In genomic region chr5:140814403-140814802, GRCm38 (mm10) we compare ENCODE assay signal across 16 mouse cellular contexts. TPM values are rescaled to one million over a fixed set of nuclear protein-coding genes. Genes with fewer than 3 reads are reported as not detected.
A peak's percentile ranks its signal among the peaks of the same experiment; 100 is the strongest.
DNase-seq lines count a peak whose midpoint lies in the region; ATAC-seq and TF ChIP-seq lines count a peak whose summit lies in the region.
"Had no signal": no experiment of that assay in that cellular context is flagged by ENCODE, and none has a peak within 500 bp of the region (broad histone marks: within the 10 kb centered on the region; RNA-seq: fewer than 3 reads in every experiment).

No protein-coding gene starts in this region.

- no peak overlapping the region for H3K9ac ChIP-seq in hindbrain, postnatal 0 days (replicated peaks; ENCODE audit: low read length)
- no peak overlapping the region for H3K9ac ChIP-seq in hindbrain, embryonic 13.5 days
- H3K9ac ChIP-seq in liver, embryonic 13.5 days = peak overlapping the region; percentile 4; the same call in 1 of the 2 replicates

- H3K27ac ChIP-seq in hindbrain, postnatal 0 days = peak overlapping the region; percentile 62; the same call in 1 of the 2 replicates
- no peak overlapping the region for H3K27ac ChIP-seq in hindbrain, embryonic 13.5 days
- H3K27ac ChIP-seq in thymus, adult 2 months (ENCODE audit: control insufficient read depth, insufficient read depth, low read length) = 0 out of 2 replicates have a peak overlapping the region, but pooled peaks have one; percentile 20
- H3K27ac ChIP-seq in liver, embryonic 13.5 days = peak overlapping the region; percentile 60; the same call in 1 of the 2 replicates

- H3K9me3 ChIP-seq in hindbrain, postnatal 0 days (ENCODE audit: low read length) = no peaks in the 10 kb centered on the region
- no peaks in the 10 kb centered on the region for H3K9me3 ChIP-seq in hindbrain, embryonic 13.5 days
- H3K9me3 ChIP-seq in liver, embryonic 13.5 days (replicated peaks) = no peaks in the 10 kb centered on the region

- no peak overlapping the region for H3K4me3 ChIP-seq in hindbrain, postnatal 0 days (ENCODE audit: low read length)
- no peak overlapping the region for H3K4me3 ChIP-seq in hindbrain, embryonic 13.5 days
- H3K4me3 ChIP-seq in thymus, adult 2 months (ENCODE audit: control insufficient read depth, insufficient read depth, low read length) = no peak overlapping the region
- no peak overlapping the region for H3K4me3 ChIP-seq in liver, embryonic 13.5 days (replicated peaks)
- H3K4me3 ChIP-seq: erythroblast, embryonic 14.5 days had no signal

- WGBS in hindbrain, postnatal 0 days = 58% methylated on average over 5 of the region's 5 CpGs
- WGBS in hindbrain, embryonic 13.5 days = 60% methylated on average over 5 of the region's 5 CpGs
- WGBS in thymus, adult 2 months = 76% methylated on average over 5 of the region's 5 CpGs
- WGBS in liver, embryonic 13.5 days (ENCODE audit: insufficient replicate concordance) = 30% methylated on average over 5 of the region's 5 CpGs

- TF ChIP-seq POLR2A in thymus, adult 2 months (IDR thresholded peaks at IDR 0.05; ENCODE audit: control insufficient read depth, extremely low read depth, insufficient read depth, low read length, poor library complexity) = no peak

- no peak for ATAC-seq in hindbrain, postnatal 0 days
- ATAC-seq in hindbrain, embryonic 13.5 days (ENCODE audit: low FRiP score) = no peak
- ATAC-seq in liver, embryonic 13.5 days (ENCODE audit: low read depth) = no peak
- ATAC-seq in megakaryocyte-erythroid progenitor cell, adult 5-6 weeks (replicated peaks; ENCODE audit: low FRiP score, low TSS enrichment, poor library complexity, severe bottlenecking) = no peak
- no peak for ATAC-seq in erythroid progenitor cell, adult 5-6 weeks (replicated peaks; ENCODE audit: low FRiP score, poor library complexity, severe bottlenecking)

- H3K4me1 ChIP-seq in hindbrain, postnatal 0 days (ENCODE audit: insufficient read depth, low read length) = peaks cover 34% of the 10 kb centered on the region
- peaks cover 72% of the 10 kb centered on the region for H3K4me1 ChIP-seq in hindbrain, embryonic 13.5 days (replicated peaks)
- H3K4me1 ChIP-seq in thymus, adult 2 months (replicated peaks; ENCODE audit: control insufficient read depth, insufficient read depth, low read length) = peaks cover 14% of the 10 kb centered on the region
- peaks cover 94% of the 10 kb centered on the region for H3K4me1 ChIP-seq in liver, embryonic 13.5 days (replicated peaks)

- DNase-seq in hindbrain, postnatal 0 days (ENCODE audit: low spot score) = no peak
- DNase-seq in thymus, adult 2 months = no peak
- DNase-seq in thymus, postnatal 4 days = no peak
- no peak for DNase-seq in liver, embryonic 13.5 days
- DNase-seq in cerebellum, adult 18-20 months = no peak
- DNase-seq: cerebellum, adult 8-10 months; embryo, embryonic 11 days; heart, postnatal 14 days; kidney, postnatal 14 days; left cerebral cortex, postnatal 4 days; lung, adult 2 months; right cerebral cortex, postnatal 25 days had no signal

- H3K27me3 ChIP-seq in hindbrain, postnatal 0 days (ENCODE audit: insufficient read depth, low read length) = no peaks in the 10 kb centered on the region
- no peaks in the 10 kb centered on the region for H3K27me3 ChIP-seq in hindbrain, embryonic 13.5 days
- H3K27me3 ChIP-seq in thymus, adult 2 months (ENCODE audit: control insufficient read depth, insufficient read depth, low read length) = no peaks in the 10 kb centered on the region
- no peaks in the 10 kb centered on the region for H3K27me3 ChIP-seq in liver, embryonic 13.5 days

- H3K36me3 ChIP-seq in hindbrain, postnatal 0 days (ENCODE audit: insufficient read depth, low read length) = no peaks in the 10 kb centered on the region
- H3K36me3 ChIP-seq in hindbrain, embryonic 13.5 days = no peaks in the 10 kb centered on the region
- no peaks in the 10 kb centered on the region for H3K36me3 ChIP-seq in thymus, adult 2 months (ENCODE audit: control insufficient read depth, insufficient read depth, low read length)
- no peaks in the 10 kb centered on the region for H3K36me3 ChIP-seq in liver, embryonic 13.5 days

- no peak overlapping the region for H3K4me2 ChIP-seq in hindbrain, postnatal 0 days (ENCODE audit: low read depth, low read length)
- no peak overlapping the region for H3K4me2 ChIP-seq in hindbrain, embryonic 13.5 days
- no peak overlapping the region for H3K4me2 ChIP-seq in liver, embryonic 13.5 days

- TF ChIP-seq CTCF in hindbrain, postnatal 0 days (IDR thresholded peaks at IDR 0.05; ENCODE audit: low read depth) = no peak
- TF ChIP-seq CTCF in thymus, adult 2 months (IDR thresholded peaks at IDR 0.05; ENCODE audit: borderline replicate concordance, control insufficient read depth, extremely low read depth, insufficient read depth, low read length, poor library complexity) = no peak

RNA-seq across cellular contexts. Expression of gene Gna12, which starts 15.8 kb away (rescaled TPM):
- total RNA-seq in hindbrain, postnatal 0 days (2014; rRNA removed) = 201 and 208 TPM in 2 replicates
- 32.8 and 35.9 TPM in 2 replicates for polyA plus RNA-seq in hindbrain, postnatal 0 days (2015; fragmentation: Nextera tagmentation; extraction: Ambion mirVana)
- polyA plus RNA-seq in hindbrain, embryonic 13.5 days (2015; fragmentation: Nextera tagmentation; extraction: Ambion mirVana) = 11.9 and 12.1 TPM in 2 replicates
- 68.1 and 69.0 TPM in 2 replicates for polyA plus RNA-seq in thymus, adult 2 months (2012; rRNA removed)
- polyA plus RNA-seq in liver, embryonic 13.5 days (2015; fragmentation: Nextera tagmentation; extraction: Ambion mirVana) = 5.3 and 7.0 TPM in 2 replicates
- 54.8 and 74.3 TPM in 2 replicates for total RNA-seq in megakaryocyte-erythroid progenitor cell, adult 5-6 weeks (2014; fragmentation: Nextera tagmentation)
- total RNA-seq in megakaryocyte-erythroid progenitor cell, adult 5-6 weeks (2017) = 27.8 and 37.6 TPM in 2 replicates
- 10.9 and 19.8 TPM in 2 replicates for total RNA-seq in erythroid progenitor cell, adult 5-6 weeks (2015; ENCODE audit: low replicate concordance)
- total RNA-seq in erythroid progenitor cell, adult 5-6 weeks (2017; ENCODE audit: low replicate concordance) = 11.9 and 12.6 TPM in 2 replicates
